Mouse (Mus musculus): ENCODE results near the gene Adgrg1. TPM values are rescaled to one million over a fixed set of nuclear protein-coding genes. Genes with fewer than 3 reads are reported as not detected.

Gene Adgrg1
- 100 to 1,000 TPM in 1 of 2 experiments, 10 to 100 TPM in 1; 79.5 to 104 TPM for total RNA-seq (2021)

GRCm38 (mm10) chr8:94974467-94975165 is at the start of gene Adgrg1:
Gene Adgrg1 (plus strand): TSS chr8:94974751.
- DNase-seq: no peak

- no peak for DNase-seq
Observed at GRCm38 (mm10) chr8:94928227-94928626, 46.3 kb upstream of the Adgrg1 start.

GRCm38 (mm10) chr8:94933918-94934317 is 40.6 kb upstream of the Adgrg1 start:
- DNase-seq: no peak

GRCm38 (mm10) chr8:94935172-94935571 is 39.4 kb upstream of the Adgrg1 start:
- no peak for DNase-seq

- peak in 1 of 2 experiments; percentile 43 for DNase-seq
Observed at GRCm38 (mm10) chr8:94942566-94942965, 32.0 kb upstream of the Adgrg1 start.

- peak in 1 of 2 experiments; percentile 22 for DNase-seq
Observed at GRCm38 (mm10) chr8:94945185-94945584, 29.4 kb upstream of the Adgrg1 start.

GRCm38 (mm10) chr8:94948421-94948820 is 26.1 kb upstream of the Adgrg1 start:
- no peak for DNase-seq

GRCm38 (mm10) chr8:94949010-94949409 is 25.5 kb upstream of the Adgrg1 start:
- no peak for DNase-seq

- DNase-seq: peak; percentile 75 to 77
Observed at GRCm38 (mm10) chr8:94950046-94950445, 24.5 kb upstream of the Adgrg1 start.

- no peak for DNase-seq
Observed at GRCm38 (mm10) chr8:94950458-94950857, 24.1 kb upstream of the Adgrg1 start.

- no peak for DNase-seq
Observed at GRCm38 (mm10) chr8:94952086-94952485, 22.5 kb upstream of the Adgrg1 start.

- no peak for DNase-seq
Observed at GRCm38 (mm10) chr8:94953624-94954367, 20.8 kb upstream of the Adgrg1 start.

GRCm38 (mm10) chr8:94954368-94954737 is 20.2 kb upstream of the Adgrg1 start:
- no peak for DNase-seq

- no peak for DNase-seq
Observed at GRCm38 (mm10) chr8:94954921-94955758, 19.4 kb upstream of the Adgrg1 start.

- DNase-seq: no peak
Observed at GRCm38 (mm10) chr8:94956078-94956574, 18.4 kb upstream of the Adgrg1 start.

GRCm38 (mm10) chr8:94962201-94962600 is 12.3 kb upstream of the Adgrg1 start:
- no peak for DNase-seq

GRCm38 (mm10) chr8:94964828-94965227 is 9.7 kb upstream of the Adgrg1 start:
- no peak for DNase-seq

- DNase-seq: no peak
Observed at GRCm38 (mm10) chr8:94966578-94966977, 8.0 kb upstream of the Adgrg1 start.

GRCm38 (mm10) chr8:94967071-94967470 is 7.5 kb upstream of the Adgrg1 start:
- DNase-seq: no peak

GRCm38 (mm10) chr8:94967554-94967953 is 7.0 kb upstream of the Adgrg1 start:
- DNase-seq: no peak

GRCm38 (mm10) chr8:94973270-94973669 is 1.3 kb upstream of the Adgrg1 start:
- no peak for DNase-seq

GRCm38 (mm10) chr8:94973786-94974185 is 765 bp upstream of the Adgrg1 start:
- DNase-seq: no peak
